Mouse (Mus musculus): Measurements from ENCODE around the gene Arhgdib. TPM values are rescaled to one million over a fixed set of nuclear protein-coding genes. Genes with fewer than 3 reads are reported as not detected.

The Arhgdib gene
- total RNA-seq, 1 experiment from 2014 or later = 1,211 TPM

- ATAC-seq (replicated peaks; ENCODE audit: insufficient number of reproducible peaks, low FRiP score, low TSS enrichment, poor library complexity, severe bottlenecking) = no peak
Observed at GRCm38 (mm10) chr6:136927626-136928025, 14.1 kb downstream of the Arhgdib start.

GRCm38 (mm10) chr6:136925049-136925448, 16.6 kb downstream of the Arhgdib start:
- no peak for ATAC-seq (replicated peaks; ENCODE audit: insufficient number of reproducible peaks, low FRiP score, low TSS enrichment, poor library complexity, severe bottlenecking)

- ATAC-seq (replicated peaks; ENCODE audit: insufficient number of reproducible peaks, low FRiP score, low TSS enrichment, poor library complexity, severe bottlenecking) = no peak
Observed at GRCm38 (mm10) chr6:136923532-136923931, 18.2 kb downstream of the Arhgdib start, which contains the start of gene Pde6h. Gene Pde6h (plus strand): TSS chr6:136923832.

- ATAC-seq (replicated peaks; ENCODE audit: insufficient number of reproducible peaks, low FRiP score, low TSS enrichment, poor library complexity, severe bottlenecking) = no peak
Observed at GRCm38 (mm10) chr6:136922871-136923270, 18.8 kb downstream of the Arhgdib start.

GRCm38 (mm10) chr6:136922080-136922479, 19.6 kb downstream of the Arhgdib start, which contains the start of gene Erp27:
Gene Erp27 (minus strand): TSS chr6:136922180.
- ATAC-seq (replicated peaks; ENCODE audit: insufficient number of reproducible peaks, low FRiP score, low TSS enrichment, poor library complexity, severe bottlenecking) = no peak

DNA sequence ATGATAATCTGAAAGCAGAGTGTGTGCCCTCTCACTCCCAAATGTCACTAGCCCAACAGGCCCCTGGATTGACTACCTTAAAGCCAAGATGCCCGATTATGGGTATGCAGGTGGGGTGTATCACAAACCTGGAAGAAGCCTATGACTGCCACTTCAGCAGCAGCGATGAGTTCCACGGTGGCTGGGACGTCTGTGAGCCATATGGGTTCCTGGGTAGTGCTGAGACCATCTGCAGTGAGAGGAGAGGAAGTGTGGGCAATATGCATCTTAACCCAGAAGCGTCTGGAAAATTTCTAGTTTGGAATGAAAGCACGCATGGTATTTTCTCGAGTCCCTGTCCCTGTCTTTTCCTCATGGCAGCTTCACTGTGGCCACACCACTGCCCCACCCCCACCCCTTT, 20.1 kb downstream of the Arhgdib start:
- ATAC-seq (replicated peaks; ENCODE audit: insufficient number of reproducible peaks, low FRiP score, low TSS enrichment, poor library complexity, severe bottlenecking) = no peak

GRCm38 (mm10) chr6:136920320-136921257, 21.1 kb downstream of the Arhgdib start:
- ATAC-seq (replicated peaks; ENCODE audit: insufficient number of reproducible peaks, low FRiP score, low TSS enrichment, poor library complexity, severe bottlenecking) = 0 out of 2 replicates have a peak, but pooled peaks have one; percentile 55

DNA sequence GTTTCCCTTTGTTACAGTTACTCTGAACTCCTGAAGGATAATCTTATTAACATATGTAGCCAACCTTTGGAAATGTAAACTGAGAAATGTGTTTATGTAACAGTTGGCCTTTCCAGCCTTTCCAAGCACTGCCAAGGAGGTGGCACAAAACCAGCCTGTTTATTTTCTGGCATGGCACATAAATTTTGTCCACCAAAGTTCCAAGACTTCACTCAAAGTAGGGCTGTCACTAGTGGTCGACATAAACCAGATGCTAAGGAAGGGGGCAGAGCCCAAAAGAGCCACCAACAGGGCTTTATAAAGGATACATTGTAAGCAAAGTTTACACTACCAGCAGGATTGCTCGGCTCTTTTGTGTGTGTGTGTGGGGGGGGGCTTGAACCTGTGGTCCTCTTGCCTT, 23.8 kb downstream of the Arhgdib start:
- ATAC-seq (replicated peaks; ENCODE audit: insufficient number of reproducible peaks, low FRiP score, low TSS enrichment, poor library complexity, severe bottlenecking) = no peak

DNA sequence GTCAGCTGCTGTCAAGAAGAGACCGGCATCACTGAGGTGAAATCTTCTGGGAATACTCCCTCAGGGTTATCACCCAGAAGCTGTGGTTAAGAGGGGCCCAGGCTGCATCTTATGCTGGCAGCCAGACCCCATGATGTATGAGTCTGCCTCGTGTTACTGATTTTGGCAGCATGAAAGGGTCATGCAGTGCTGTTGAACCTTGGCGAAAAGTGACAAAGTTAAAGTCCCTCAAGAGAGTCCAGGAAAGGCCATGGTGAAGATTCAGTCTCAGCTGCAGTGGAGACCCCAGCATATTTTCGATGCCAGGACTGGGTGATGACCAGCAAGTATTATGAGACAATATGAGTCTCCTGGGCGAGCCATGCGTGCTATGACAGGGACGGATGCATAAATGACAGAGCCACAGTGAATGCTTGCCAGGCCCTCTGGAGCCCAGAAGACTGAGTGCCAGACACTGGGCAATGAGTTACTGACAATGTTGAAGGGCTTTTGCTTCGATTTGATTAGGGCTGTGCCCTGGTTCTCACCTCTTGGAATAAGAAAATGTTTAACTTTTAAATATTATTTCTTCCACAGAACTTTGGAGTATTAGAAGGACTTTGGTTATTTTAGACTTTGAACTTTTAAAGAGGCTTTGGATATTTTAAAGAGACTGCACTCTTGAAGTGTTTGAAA, 25.8 kb downstream of the Arhgdib start:
- ATAC-seq (replicated peaks; ENCODE audit: insufficient number of reproducible peaks, low FRiP score, low TSS enrichment, poor library complexity, severe bottlenecking) = no peak

DNA sequence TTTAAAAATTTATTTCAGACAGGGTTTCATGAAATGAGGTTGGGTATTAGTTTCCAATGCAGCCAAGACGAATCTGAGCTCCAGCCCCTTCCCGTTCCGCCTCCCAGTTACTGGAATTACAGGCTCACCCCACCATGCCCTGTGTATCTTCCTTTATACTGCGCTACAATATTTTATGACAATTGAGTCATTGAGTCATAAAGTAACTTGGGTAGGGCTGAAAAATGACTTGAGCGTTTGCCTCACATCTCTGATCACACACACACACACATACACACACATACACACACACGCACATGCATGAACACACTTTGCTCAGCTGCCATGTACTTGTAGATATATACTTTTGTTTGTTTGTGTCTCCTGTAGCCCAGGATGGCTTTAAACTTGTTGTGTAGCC, 27.5 kb downstream of the Arhgdib start:
- ATAC-seq (replicated peaks; ENCODE audit: insufficient number of reproducible peaks, low FRiP score, low TSS enrichment, poor library complexity, severe bottlenecking) = no peak

GRCm38 (mm10) chr6:136913384-136914126, 28.1 kb downstream of the Arhgdib start:
- no peak for ATAC-seq (replicated peaks; ENCODE audit: insufficient number of reproducible peaks, low FRiP score, low TSS enrichment, poor library complexity, severe bottlenecking)

DNA sequence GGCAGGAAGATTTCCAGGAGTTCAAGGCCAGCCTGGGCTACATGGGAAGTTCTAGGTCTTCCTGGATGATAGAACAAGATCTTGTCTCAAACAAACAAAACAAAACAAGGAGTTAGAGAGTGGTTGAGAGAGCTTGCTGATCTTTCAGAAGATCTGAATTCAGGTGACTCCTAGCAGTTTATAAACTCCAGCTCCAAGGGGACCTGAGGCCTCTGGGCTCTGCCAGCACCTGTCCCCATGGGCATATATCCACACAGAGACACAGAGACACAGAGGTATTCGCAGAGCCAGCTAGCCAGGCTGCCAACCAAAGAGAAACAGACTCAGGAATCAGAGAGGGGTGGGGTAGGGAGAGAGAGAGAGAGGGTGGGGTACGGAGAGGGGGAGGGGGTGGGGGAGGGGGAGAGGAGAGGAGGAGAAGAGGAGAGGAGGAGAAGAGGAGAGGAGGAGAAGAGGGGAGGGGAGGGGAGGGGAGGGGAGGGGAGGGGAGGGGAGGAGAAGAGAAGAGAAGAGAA, 28.9 kb downstream of the Arhgdib start:
- ATAC-seq (replicated peaks; ENCODE audit: insufficient number of reproducible peaks, low FRiP score, low TSS enrichment, poor library complexity, severe bottlenecking) = no peak

- no peak for ATAC-seq (replicated peaks; ENCODE audit: insufficient number of reproducible peaks, low FRiP score, low TSS enrichment, poor library complexity, severe bottlenecking)
Observed at GRCm38 (mm10) chr6:136910247-136910890, 31.3 kb downstream of the Arhgdib start.

- no peak for ATAC-seq (replicated peaks; ENCODE audit: insufficient number of reproducible peaks, low FRiP score, low TSS enrichment, poor library complexity, severe bottlenecking)
Observed at GRCm38 (mm10) chr6:136906937-136907293, 34.8 kb downstream of the Arhgdib start.

- no peak for ATAC-seq (replicated peaks; ENCODE audit: insufficient number of reproducible peaks, low FRiP score, low TSS enrichment, poor library complexity, severe bottlenecking)
Observed at GRCm38 (mm10) chr6:136906283-136906936, 35.3 kb downstream of the Arhgdib start.

DNA sequence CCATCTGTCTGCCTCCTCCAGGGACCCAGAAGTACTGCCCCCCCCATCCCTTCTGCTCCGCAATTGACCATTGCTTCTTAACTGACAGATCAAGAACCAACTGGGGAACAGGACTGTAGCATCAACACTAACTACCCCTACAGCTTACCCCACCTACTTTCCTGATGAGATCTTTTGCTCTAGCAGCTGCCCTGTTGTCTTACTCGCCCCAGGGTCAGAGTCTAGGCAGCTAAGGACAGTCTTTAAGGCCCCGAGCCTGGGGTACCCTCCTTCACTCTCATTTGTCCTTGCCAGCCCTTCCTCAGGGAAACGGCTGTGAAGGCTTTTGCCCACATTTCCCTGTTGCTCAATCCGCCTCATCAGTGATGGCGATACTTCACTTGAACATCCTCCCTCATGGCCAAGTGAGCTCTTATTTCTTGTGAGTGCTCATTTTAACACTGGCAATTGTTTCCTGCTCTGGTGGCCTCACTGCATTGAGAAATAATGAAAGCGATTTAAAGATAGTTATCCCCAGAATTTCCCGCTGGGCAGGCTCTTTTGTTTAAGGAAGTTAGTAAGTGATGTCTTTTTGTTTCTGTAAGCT, 37.7 kb downstream of the Arhgdib start:
- ATAC-seq (replicated peaks; ENCODE audit: insufficient number of reproducible peaks, low FRiP score, low TSS enrichment, poor library complexity, severe bottlenecking) = no peak

DNA sequence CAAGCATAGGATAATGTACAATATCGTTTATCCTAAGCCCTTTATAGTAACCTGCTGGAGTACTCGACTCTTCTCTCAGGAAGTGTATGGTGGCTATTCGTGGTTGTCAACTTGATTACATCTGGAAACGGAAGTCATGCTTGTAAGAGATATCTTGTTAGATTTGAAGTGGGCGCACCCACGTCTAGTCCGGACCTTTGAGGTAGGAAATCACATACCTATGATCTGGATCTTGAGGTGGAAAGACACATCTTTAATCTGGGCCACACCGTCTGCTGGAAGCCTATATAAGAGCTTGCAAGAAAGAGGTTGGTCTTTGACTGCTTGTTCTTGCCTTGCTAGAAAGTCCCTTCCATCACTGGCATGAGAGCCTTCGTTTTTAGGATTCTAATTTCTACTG, 39.2 kb downstream of the Arhgdib start:
- ATAC-seq (replicated peaks; ENCODE audit: insufficient number of reproducible peaks, low FRiP score, low TSS enrichment, poor library complexity, severe bottlenecking) = no peak

- ATAC-seq (replicated peaks; ENCODE audit: insufficient number of reproducible peaks, low FRiP score, low TSS enrichment, poor library complexity, severe bottlenecking) = no peak
Observed at GRCm38 (mm10) chr6:136901010-136901409, 40.7 kb downstream of the Arhgdib start.
